Mouse (Mus musculus) kidney, postnatal 25 days (tissue): ENCODE data around the gene Dusp5.
"Not testable (repeated sequence)": the region's sequence is repeated elsewhere in the genome, so short reads cannot be mapped to it uniquely, and the experiment has no call there.

Experiments
- DNase-seq, 2 experiments: peaks; one replicate each; pipeline ENCODE4 v3.0.0; 2021; ENCODE audit warnings: mixed read lengths in 2 of 2

Gene Dusp5

GRCm38 (mm10) chr19:53578597-53579252, 49.8 kb downstream of the Dusp5 start:
- peak; percentile 51 to 72 for DNase-seq

- not testable (repeated sequence) for DNase-seq
Observed at GRCm38 (mm10) chr19:53580271-53580670, 51.4 kb downstream of the Dusp5 start.

- DNase-seq: not testable (repeated sequence)
Observed at GRCm38 (mm10) chr19:53587686-53588085, 58.8 kb downstream of the Dusp5 start.

- not testable (repeated sequence) for DNase-seq
Observed at GRCm38 (mm10) chr19:53588968-53589367, 60.1 kb downstream of the Dusp5 start, which contains the start of gene Nutf2-ps1. Nutf2-ps1 (minus strand) TSS chr19:53589068.
